Mouse (Mus musculus) forelimb bud, embryonic 11.5 days (tissue): ENCODE measurements around the gene Ccdc152.
"Not testable (repeated sequence)": the region's sequence is repeated elsewhere in the genome, so short reads cannot be mapped to it uniquely, and the experiment has no call there.

ENCODE experiments used
- DNase-seq: peaks from one replicate; pipeline ENCODE4 v3.0.0-alpha.2; 2012; ENCODE audit warnings: low read depth, low spot score

The Ccdc152 gene

DNA sequence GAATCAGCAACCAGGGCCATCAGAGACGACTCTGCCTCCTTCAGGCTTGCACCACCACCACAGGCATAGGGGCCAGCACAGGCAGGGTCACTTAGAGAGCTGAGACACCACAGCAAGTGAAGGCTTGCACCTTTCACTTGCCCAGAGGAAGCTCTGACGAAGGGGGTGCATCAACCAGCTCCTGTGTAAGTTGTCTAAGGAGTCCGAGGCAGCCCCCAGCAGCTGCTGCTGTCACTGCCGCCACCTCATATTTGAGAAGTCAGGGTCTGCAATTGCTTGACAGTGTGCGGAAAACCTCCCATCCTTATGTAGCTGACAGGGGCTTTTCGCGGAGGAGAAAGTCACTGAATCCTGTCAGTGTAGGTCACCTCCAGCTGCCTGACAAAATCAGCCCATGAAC, 24.1 kb downstream of the Ccdc152 start:
- no peak for DNase-seq

GRCm38 (mm10) chr15:3277391-3277790, 25.9 kb downstream of the Ccdc152 start:
- no peak for DNase-seq

DNA sequence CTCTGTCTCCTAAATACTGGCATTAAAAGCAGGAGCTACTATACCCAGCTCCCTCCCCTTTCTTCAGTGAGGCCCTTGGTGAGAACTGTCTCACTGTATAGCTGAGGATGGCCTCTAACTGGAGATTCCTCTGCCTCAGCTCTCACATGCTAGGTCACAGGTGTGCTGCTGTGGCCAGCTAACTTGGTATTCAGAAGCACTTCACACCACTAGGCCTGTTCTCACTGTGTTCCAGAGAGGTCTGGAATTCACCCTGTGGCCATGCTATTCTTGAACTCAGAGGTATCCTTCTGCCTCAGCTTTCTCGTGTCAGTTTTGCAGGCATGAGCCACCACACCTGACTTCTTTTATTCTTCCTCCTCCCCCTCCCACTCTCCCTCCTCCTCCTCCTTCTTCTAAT, 30.1 kb downstream of the Ccdc152 start:
- no peak for DNase-seq

DNA sequence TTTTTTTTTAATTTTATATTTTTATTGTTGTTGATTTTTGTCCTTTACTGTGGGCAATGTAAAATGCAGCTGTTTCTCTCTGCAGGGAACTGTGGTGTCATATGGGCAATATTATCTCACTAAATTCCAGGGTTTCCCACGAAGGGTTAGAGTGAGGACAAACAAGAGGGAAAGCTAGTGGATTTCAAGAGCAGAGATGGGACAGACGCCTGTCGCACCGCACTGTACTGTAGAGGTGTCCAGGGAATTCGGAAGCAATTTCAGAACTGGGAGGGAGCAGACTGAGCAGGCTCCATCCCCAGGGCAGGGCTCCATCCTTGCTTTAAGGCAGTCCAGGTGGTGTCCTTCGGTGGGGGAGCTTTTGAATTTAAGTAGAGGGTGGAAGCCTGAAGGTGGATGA, 32.1 kb downstream of the Ccdc152 start:
- no peak for DNase-seq

- peak; percentile 73 for DNase-seq
Observed at GRCm38 (mm10) chr15:3270646-3271077, 32.7 kb downstream of the Ccdc152 start.

DNA sequence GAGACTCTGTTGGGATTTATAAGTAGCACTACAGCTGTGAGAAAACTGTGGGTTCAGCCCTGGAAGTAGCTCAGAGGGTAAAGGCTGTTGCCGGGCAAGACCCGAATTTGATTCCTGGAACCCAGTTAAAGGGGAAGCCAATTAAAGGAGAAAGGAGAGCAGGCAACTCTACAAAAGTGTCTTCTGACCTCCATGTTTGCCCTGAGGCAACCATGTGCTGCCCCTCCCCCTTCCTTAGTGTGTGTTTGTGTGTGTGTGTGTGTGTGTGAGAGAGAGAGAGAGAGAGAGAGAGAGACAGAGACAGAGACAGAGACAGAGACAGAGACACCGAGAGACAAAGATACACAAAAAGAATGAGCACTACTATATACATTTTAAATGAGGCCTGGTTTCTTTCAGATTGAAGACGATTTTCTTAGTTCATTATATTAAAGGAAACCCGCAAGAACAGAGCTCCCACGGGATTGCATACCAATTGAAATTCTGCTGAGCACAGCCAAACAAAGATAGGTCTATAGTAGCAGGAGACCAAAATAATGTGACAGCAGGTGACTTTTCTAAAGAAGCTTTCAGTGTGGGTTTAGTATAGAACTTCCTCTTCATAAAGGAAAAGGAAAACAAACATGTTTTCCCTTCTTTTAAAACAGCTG, 33.2 kb downstream of the Ccdc152 start:
- peak; percentile 64 for DNase-seq

GRCm38 (mm10) chr15:3269496-3269895, 33.8 kb downstream of the Ccdc152 start:
- DNase-seq: peak; percentile 47

DNA sequence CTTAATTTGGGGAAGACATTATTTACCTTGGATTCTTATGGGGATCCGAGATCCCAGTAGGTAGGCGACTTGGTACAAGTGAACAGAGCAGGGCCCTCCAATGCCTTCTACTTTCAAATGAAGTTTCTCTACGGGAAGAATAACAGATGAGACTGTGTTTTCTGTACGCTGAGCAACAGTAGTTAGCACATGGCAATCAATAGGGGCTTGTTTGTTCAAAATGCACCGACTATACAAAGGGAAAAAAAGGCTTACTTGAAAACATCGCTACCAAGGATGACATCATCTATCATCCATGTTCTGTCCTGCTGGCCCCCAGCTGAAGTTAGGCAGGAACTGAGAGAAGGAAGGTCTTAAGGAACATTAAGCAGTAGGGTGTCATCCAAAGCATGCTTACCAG, 35.1 kb downstream of the Ccdc152 start, which contains the start of gene Selenop:
Gene Selenop (plus strand): TSS at position 301 of the 400 bp plus-strand sequence.
- DNase-seq: no peak

DNA sequence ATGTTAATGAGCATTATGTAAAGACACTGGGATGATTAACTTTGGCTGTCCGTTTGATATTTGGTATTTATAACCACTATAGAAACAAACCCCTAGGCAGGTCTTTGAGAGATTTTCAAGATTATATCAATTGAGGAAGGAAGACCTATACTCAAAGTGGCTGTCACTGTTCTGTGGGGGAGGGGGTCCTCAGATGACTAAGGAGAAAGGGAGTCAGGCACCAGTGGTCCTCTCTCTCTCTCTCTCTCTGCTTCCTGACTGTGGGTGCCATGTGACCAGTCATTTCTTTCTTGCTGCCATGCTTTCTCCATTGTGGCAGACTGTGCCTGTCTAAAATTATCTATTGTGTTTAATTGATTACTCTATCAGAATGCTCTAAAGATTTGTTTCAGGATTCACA, 38.5 kb downstream of the Ccdc152 start:
- DNase-seq: no peak

DNA sequence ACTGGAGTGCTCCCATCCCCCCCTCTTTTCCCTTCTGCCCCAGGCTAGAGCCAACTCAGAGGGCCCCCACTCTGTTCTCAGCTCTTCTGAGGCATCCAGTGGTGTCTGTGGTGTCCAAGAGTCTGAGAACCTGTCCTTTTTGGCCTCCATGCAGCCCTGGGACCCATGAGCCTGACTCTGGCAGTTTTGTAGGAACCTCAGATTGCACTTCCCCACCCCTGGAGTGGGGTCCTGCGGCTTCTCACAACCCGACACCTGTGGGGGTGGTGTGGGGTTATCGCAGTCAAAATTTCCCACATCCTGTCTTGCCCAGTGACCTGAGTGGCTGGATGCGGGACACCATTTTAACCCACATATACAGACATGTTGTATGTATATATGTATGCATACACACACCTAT, 39.0 kb downstream of the Ccdc152 start:
- no peak for DNase-seq

DNA sequence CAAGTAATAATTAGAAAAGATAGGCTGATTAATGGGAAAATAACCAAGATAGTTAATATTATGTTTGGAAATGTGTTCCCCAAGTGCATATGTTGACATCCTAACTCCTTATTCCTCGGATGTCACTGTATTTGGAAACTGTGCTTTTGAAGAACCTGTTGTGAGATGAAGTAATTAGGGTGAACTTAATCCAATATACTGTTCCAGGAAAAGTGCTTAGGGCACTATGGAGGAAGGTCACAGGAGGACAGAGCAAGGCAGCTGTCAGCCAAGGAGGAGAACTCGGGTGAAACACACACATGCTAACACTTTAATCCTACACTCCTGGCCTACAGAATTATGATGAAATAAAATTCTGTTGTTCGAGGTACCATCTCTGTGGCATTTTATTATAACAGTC, 40.4 kb downstream of the Ccdc152 start:
- no peak for DNase-seq

GRCm38 (mm10) chr15:3260309-3260708, 43.0 kb downstream of the Ccdc152 start:
- DNase-seq: no peak

GRCm38 (mm10) chr15:3259025-3259424, 44.3 kb downstream of the Ccdc152 start:
- no peak for DNase-seq

DNA sequence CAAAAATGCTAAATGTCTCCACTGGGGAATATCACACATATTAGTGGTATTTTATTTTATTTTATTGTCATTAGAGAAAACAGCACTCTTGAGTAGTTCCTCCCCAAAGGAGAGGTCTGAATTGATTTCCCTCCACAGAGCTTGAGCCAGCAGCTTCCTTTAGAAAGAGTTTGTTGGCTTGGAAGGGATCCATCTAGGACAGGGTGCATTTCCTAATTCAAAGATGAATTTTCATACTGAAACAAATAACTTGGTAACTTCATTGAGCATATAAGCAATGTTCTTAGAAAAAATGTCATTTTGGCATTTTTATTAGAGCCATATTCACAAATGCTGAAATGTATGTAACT, 51.6 kb downstream of the Ccdc152 start:
- DNase-seq: no peak

GRCm38 (mm10) chr15:3251031-3251717, 52.2 kb downstream of the Ccdc152 start:
- no peak for DNase-seq

GRCm38 (mm10) chr15:3250620-3251019, 52.7 kb downstream of the Ccdc152 start:
- no peak for DNase-seq

GRCm38 (mm10) chr15:3245036-3245435, 58.3 kb downstream of the Ccdc152 start:
- not testable (repeated sequence) for DNase-seq

- no peak for DNase-seq
Observed at GRCm38 (mm10) chr15:3237963-3238362, 65.4 kb downstream of the Ccdc152 start.

DNA sequence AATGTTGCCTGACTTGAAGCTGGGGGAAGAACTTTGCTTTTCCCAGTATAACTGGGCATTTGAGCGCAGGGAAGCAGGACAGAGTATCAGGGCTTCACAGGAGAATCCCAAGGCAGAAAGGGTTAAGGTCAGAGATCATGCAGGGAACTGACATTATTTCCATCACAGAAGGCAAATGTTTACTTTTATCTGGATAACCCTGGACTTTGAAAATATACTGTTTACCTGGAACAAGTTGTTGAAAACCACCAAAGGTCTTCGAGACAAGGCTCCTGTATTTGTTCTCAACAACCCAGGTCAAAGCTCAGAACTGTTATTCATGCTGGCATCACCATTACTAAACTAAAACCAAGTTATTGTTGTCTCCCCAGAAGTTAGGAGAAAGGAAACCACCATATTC, 67.0 kb downstream of the Ccdc152 start:
- no peak for DNase-seq

DNA sequence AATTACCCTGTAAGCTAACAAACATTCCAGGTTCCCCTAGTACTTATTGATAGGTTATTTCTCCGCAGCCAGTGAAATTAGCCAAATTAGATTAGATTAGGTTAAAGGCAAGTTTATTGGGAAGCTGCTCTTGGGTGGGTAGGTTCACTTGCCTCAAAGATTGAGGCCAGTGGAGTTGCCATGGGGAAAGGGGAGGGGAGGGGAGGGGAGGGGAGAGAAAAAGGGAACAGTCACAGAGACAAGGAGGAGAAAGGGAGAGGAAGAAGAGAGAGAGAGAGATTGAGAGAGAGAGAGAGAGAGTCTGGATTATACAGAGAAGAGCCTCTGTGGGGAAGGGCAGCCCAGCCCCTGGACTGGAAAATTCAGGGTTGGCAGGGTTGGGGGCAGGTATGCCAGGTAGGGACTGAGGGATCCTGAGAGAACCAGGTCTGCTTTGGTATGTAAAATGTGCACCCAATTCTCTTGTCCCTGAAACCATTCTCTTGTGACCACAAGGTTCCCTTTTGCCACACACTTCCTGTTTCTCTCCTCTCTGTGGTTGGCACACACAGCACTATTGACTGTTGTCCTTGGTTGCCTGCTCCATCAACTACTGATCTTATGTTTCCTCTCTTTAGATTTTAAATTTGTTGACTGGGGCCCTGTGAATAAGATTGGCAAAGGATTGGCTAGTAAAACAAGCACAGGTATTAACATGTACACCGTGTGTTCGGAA, 69.3 kb downstream of the Ccdc152 start:
- DNase-seq: no peak

DNA sequence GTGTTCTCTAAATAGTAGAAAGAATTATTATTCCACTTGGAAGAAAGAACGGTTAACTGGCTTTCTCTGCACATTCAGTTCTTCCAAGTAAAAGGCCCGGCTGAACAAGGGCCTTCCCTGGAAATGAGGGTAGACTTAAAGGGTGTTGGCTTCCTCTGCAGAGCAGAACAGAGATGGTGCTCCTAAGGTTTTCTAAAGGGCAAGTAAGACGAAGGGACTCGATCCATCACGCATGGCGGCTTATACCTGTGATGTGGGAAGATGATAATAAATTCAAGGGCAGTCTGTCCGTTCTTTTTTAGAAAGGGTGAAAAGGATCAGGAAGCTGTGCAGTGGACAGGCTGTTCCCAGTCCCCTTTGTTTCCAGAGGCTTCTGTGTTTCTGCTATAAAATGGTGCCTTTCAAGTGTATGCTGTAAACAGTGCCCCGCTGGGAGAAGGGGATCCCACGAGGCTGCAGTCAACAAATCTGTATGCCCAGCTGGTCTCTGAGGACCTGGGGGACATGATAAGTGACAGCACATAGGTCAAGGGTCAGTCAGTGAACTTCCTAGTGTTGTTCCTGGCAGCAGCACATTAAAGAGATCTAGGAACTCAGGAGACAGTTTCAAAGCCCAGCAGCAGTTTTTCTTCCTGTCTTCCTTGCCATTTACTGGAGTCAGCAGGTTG, 71.0 kb downstream of the Ccdc152 start:
- DNase-seq: peak; percentile 17

DNA sequence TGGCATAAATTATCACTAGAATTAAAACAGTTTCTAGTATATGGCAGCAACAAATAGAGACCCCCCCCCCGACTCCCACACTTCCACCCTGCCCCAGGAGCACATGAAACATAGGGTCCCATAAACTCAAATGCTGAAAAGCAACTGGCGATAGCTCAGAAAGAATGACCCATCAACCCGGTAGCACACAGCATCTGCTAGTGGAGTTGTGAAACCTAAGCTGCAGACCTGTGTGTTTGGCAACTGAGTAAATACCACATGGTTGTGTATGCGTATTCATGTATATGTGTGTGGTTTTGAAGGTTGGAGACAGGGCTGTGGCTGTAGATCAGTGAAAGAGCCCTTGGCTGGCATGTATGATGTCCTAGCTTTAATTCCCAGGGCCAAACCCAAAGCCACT, 72.3 kb downstream of the Ccdc152 start:
- DNase-seq: no peak
